Mouse (Mus musculus) heart, embryonic 15.5 days (tissue): ENCODE results near the gene Sox5. TPM values are rescaled to one million over a fixed set of nuclear protein-coding genes. Genes with fewer than 3 reads are reported as not detected.

ENCODE experiments used
- ATAC-seq: fragments of 200-750 bp; cut with Nextera tagmentation; replicated peaks from 2 replicates; pipeline ENCODE4 v1.8.0; 2017; ENCODE audit warnings: low read depth, moderate TSS enrichment; ENCODE audit not compliant: insufficient number of reproducible peaks, insufficient read depth, low FRiP score
- H3K27ac ChIP-seq: fragments of 300-500 bp; sonication (generic); 2 replicates; pipeline ENCODE4 v1.5.1; 2015; ENCODE audit warnings: mild to moderate bottlenecking, inconsistent platforms
- H3K27me3 ChIP-seq: fragments of 300-500 bp; sonication (generic); 2 replicates; pipeline ENCODE4 v1.6.1; 2015; ENCODE audit warnings: inconsistent platforms
- H3K36me3 ChIP-seq: fragments of 300-500 bp; sonication (generic); 2 replicates; pipeline ENCODE4 v1.6.1; 2015; ENCODE audit warnings: mild to moderate bottlenecking, inconsistent platforms
- H3K4me1 ChIP-seq: fragments of 300-500 bp; sonication (generic); replicated peaks from 2 replicates; pipeline ENCODE4 v1.6.1; 2015; ENCODE audit warnings: inconsistent platforms
- H3K4me2 ChIP-seq: fragments of 300-500 bp; sonication (generic); 2 replicates; pipeline ENCODE4 v1.6.1; 2015; ENCODE audit warnings: inconsistent platforms, mild to moderate bottlenecking, moderate library complexity
- H3K4me3 ChIP-seq: fragments of 300-500 bp; sonication (generic); 2 replicates; pipeline ENCODE4 v1.5.1; 2015; ENCODE audit warnings: mild to moderate bottlenecking, inconsistent platforms
- H3K9ac ChIP-seq: fragments of 300-500 bp; sonication (generic); 2 replicates; pipeline ENCODE4 v1.6.1; 2015; ENCODE audit warnings: mild to moderate bottlenecking, inconsistent platforms
- H3K9me3 ChIP-seq: fragments of 300-500 bp; sonication (generic); replicated peaks from 2 replicates; pipeline ENCODE4 v1.6.1; 2016; ENCODE audit warnings: inconsistent platforms
- WGBS: fragments of 180-500 bp; shearing (Covaris S2); methylation state at CpG from one replicate; pipeline ENCODE4 v1.1.7; 2015; ENCODE audit warnings: mixed read lengths; 5-methylcytosine and 5-hydroxymethylcytosine counted together
- polyA plus RNA-seq: library from polyadenylated mRNA; unstranded; fragments of >200 nt; fragmentation: Nextera tagmentation; extraction: Ambion mirVana; gene quantifications from 2 replicates; pipeline ENCODE4 v1.2.1, GENCODE M21; 2015

Gene Sox5
- polyA plus RNA-seq, 1 experiment from 2014 or later = 8.9 TPM

DNA sequence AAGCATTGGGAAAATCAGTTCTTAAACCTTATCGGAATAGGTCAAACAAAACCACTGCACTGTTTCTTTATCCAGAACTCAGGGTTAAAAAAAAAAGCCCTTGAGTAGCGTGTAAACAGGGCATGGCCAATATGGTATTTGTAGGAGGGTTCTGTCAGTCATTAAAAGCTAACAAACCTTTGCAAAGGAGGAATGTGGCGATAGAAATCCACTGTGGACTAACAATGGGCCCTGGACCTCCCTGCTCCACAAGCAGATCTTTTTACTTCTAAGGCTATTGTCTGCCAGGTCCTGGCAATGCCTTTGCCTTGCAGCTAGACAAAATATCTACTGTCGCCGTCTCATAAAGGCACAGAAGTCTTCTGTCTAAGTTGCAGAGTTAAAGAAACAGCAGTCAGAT lies 738.8 kb downstream of the Sox5 start:
- peaks cover 8% of the 10 kb centered on the region for H3K4me1 ChIP-seq
- no peak overlapping the region; the same call in 1 of the 2 replicates for H3K27ac ChIP-seq
- ATAC-seq = no peak

DNA sequence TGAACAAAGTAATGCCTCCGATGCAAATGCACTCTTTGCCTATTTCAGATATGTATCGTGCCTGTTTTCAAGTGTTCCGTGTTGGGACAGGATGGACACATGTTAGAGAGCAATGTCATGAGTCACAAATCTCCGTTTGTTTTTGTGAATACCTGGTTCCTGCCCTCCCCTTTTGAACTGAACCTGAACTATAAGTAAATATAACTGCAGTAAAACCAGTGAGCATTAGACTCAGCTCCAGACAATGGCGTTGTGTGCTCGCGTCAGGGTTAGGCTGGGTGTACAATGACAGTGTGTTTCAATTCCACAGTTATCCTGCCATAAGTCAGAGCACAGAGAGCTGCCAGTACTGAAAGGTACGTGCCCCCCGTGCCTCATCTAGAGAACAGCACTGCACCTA lies 739.8 kb downstream of the Sox5 start:
- H3K36me3 ChIP-seq = no peaks in the 10 kb centered on the region
- H3K9ac ChIP-seq = no peak overlapping the region
- WGBS = 83% methylated on average over 9 of the region's 9 CpGs

More for the DNA sequence above, 738.8 kb downstream of the Sox5 start:
- H3K36me3 ChIP-seq = no peaks in the 10 kb centered on the region
- H3K4me3 ChIP-seq = no peak overlapping the region
- H3K27me3 ChIP-seq = no peaks in the 10 kb centered on the region
- H3K4me2 ChIP-seq = no peak overlapping the region
- no peaks in the 10 kb centered on the region for H3K9me3 ChIP-seq
- no peak overlapping the region for H3K9ac ChIP-seq
- WGBS = 45% methylated on average over 5 of the region's 5 CpGs

GRCm38 (mm10) chr6:144041188-144041587 lies 740.6 kb downstream of the Sox5 start:
- Histone ChIP-seq H3K36me3 (no peaks in the 10 kb centered on the region), H3K4me2 (no peak overlapping the region), H3K27me3 (no peaks in the 10 kb centered on the region), H3K27ac (no peak overlapping the region), H3K9me3 (no peaks in the 10 kb centered on the region), H3K9ac (no peak overlapping the region), H3K4me1 (peaks cover 8% of the 10 kb centered on the region), H3K4me3 (no peak overlapping the region)
- ATAC-seq = no peak
- 58% methylated on average over 5 of the region's 5 CpGs for WGBS

More for the DNA sequence above, 739.8 kb downstream of the Sox5 start:
- no peak overlapping the region for H3K4me3 ChIP-seq
- H3K4me1 ChIP-seq = peaks cover 8% of the 10 kb centered on the region
- ATAC-seq = no peak
- no peak overlapping the region for H3K4me2 ChIP-seq
- no peaks in the 10 kb centered on the region for H3K9me3 ChIP-seq
- H3K27ac ChIP-seq = no peak overlapping the region
- H3K27me3 ChIP-seq = no peaks in the 10 kb centered on the region

DNA sequence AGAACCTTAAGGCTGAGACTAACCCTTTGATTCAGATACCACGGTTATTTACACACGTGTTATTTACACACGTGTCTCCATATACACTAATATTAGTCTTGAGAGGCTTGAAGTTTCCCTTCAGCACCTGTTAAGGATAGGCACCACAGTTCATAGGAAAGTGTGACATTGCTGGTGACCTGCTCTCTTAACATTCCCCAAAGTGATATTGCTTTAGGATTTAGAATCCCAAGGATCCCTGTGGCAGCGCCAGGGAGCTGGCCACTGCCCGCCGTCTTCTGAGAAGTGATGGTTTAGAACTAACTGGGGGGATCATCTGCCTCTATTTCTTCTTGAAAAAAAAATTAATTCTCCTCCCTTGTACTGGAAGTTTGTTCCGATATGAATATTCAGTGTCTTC lies 741.4 kb downstream of the Sox5 start:
- 87% methylated on average over 7 of the region's 7 CpGs for WGBS
- Histone ChIP-seq H3K4me1 (peaks cover 6% of the 10 kb centered on the region), H3K4me3 (no peak overlapping the region), H3K27me3 (no peaks in the 10 kb centered on the region), H3K9me3 (no peaks in the 10 kb centered on the region), H3K9ac (no peak overlapping the region), H3K27ac (no peak overlapping the region), H3K36me3 (no peaks in the 10 kb centered on the region), H3K4me2 (no peak overlapping the region)
- ATAC-seq = no peak

DNA sequence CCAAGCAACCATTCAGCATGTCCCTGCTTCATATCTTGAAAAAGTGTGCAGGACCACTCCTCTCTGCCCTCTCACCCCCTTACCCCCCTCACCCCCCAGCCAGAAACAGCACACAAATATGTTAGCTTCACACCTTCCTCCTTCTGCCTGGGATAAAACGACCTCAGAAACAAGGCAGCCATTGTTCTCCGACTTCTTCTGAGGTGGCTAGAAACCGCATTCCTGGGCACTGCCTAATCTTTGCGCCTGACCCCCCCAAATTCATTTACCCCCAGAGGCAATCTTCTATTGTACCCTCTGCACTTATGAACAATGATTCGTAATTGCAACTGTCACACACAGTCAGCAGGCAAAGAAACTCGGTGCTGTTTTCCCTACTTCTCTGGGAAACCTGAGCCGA lies 742.6 kb downstream of the Sox5 start:
- WGBS = 61% methylated on average over 7 of the region's 7 CpGs
- no peak overlapping the region for H3K4me2 ChIP-seq
- no peaks in the 10 kb centered on the region for H3K36me3 ChIP-seq
- H3K4me3 ChIP-seq = no peak overlapping the region
- H3K9ac ChIP-seq = no peak overlapping the region
- no peak for ATAC-seq
- peaks cover 4% of the 10 kb centered on the region for H3K4me1 ChIP-seq
- H3K27me3 ChIP-seq = no peaks in the 10 kb centered on the region
- H3K9me3 ChIP-seq = no peaks in the 10 kb centered on the region
- H3K27ac ChIP-seq = no peak overlapping the region

GRCm38 (mm10) chr6:144033191-144033590 lies 748.6 kb downstream of the Sox5 start:
- no peaks in the 10 kb centered on the region for H3K27me3 ChIP-seq
- no peak overlapping the region for H3K4me2 ChIP-seq

GRCm38 (mm10) chr6:144016929-144017328 lies 764.8 kb downstream of the Sox5 start:
- no peak overlapping the region for H3K27ac ChIP-seq
- no peak overlapping the region for H3K4me2 ChIP-seq
- no peak overlapping the region for H3K9ac ChIP-seq
- H3K4me3 ChIP-seq = no peak overlapping the region
- no peaks in the 10 kb centered on the region for H3K36me3 ChIP-seq
- no peaks in the 10 kb centered on the region for H3K27me3 ChIP-seq
- no peaks in the 10 kb centered on the region for H3K4me1 ChIP-seq
- no peaks in the 10 kb centered on the region for H3K9me3 ChIP-seq
- no peak for ATAC-seq

More at GRCm38 (mm10) chr6:144033191-144033590, 748.6 kb downstream of the Sox5 start:
- no peak overlapping the region for H3K9ac ChIP-seq
- H3K27ac ChIP-seq = no peak overlapping the region
- no peak overlapping the region for H3K4me3 ChIP-seq
- no peaks in the 10 kb centered on the region for H3K4me1 ChIP-seq
- no peak for ATAC-seq
- WGBS = 80% methylated on average over 2 of the region's 2 CpGs
- H3K36me3 ChIP-seq = no peaks in the 10 kb centered on the region
- no peaks in the 10 kb centered on the region for H3K9me3 ChIP-seq

GRCm38 (mm10) chr6:144011880-144012524 lies 769.8 kb downstream of the Sox5 start:
- ATAC-seq = no peak
- H3K4me2 ChIP-seq = no peak overlapping the region
- no peak overlapping the region for H3K27ac ChIP-seq
- no peak overlapping the region for H3K4me3 ChIP-seq
- no peaks in the 10 kb centered on the region for H3K4me1 ChIP-seq
- H3K9me3 ChIP-seq = no peaks in the 10 kb centered on the region
- H3K9ac ChIP-seq = no peak overlapping the region
- H3K27me3 ChIP-seq = no peaks in the 10 kb centered on the region
- no peaks in the 10 kb centered on the region for H3K36me3 ChIP-seq
- WGBS = 58% methylated on average over 14 of the region's 14 CpGs

DNA sequence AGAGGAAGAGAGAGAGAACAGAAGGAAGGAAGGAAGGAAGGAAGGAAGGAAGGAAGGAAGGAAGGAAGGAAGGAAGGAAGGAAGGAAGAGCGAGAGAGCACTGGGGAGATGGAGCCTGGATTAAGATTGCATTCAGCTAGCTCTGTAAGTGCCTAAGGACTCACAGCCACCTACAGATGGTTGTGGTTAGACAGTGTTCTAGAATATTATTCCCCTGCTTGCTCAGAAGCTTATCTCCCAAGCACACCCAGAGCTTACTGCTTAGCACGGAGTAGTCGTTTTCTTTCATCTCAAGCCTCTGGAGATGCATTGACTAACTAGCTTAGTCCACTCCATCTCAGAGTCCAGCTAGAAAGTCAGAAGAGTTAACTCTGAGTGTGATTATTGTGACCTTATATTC lies 770.8 kb downstream of the Sox5 start:
- no peaks in the 10 kb centered on the region for H3K36me3 ChIP-seq
- H3K4me1 ChIP-seq = no peaks in the 10 kb centered on the region
- no peak overlapping the region for H3K4me3 ChIP-seq
- no peaks in the 10 kb centered on the region for H3K9me3 ChIP-seq
- 58% methylated on average over 3 of the region's 3 CpGs for WGBS
- ATAC-seq = no peak
- H3K9ac ChIP-seq = no peak overlapping the region
- H3K27me3 ChIP-seq = no peaks in the 10 kb centered on the region
- H3K27ac ChIP-seq = no peak overlapping the region
- no peak overlapping the region for H3K4me2 ChIP-seq

DNA sequence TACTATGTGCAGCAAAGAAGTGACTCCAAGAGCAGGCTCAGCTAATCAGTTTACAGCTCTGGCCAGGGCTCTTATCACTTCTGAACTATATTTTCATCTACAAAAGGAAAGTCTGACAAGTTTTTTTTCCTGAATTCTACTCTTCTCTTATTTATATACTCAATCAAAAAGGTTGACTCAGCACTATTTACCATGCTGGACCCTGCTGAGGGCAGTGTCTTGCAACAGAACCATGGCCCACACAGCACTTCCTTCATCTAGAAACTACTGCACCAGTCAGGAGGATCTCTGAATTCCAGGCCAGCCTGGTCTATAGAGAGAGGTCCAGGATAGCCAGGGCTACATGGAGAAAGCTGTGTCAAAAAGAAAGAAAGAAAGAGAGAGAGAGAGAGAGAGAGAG lies 771.5 kb downstream of the Sox5 start:
- H3K4me1 ChIP-seq = no peaks in the 10 kb centered on the region
- no peak overlapping the region for H3K4me3 ChIP-seq
- H3K9me3 ChIP-seq = no peaks in the 10 kb centered on the region
- H3K27ac ChIP-seq = no peak overlapping the region
- H3K36me3 ChIP-seq = no peaks in the 10 kb centered on the region
- no peak overlapping the region for H3K4me2 ChIP-seq
- no peaks in the 10 kb centered on the region for H3K27me3 ChIP-seq
- no peak overlapping the region for H3K9ac ChIP-seq
- ATAC-seq = no peak

DNA sequence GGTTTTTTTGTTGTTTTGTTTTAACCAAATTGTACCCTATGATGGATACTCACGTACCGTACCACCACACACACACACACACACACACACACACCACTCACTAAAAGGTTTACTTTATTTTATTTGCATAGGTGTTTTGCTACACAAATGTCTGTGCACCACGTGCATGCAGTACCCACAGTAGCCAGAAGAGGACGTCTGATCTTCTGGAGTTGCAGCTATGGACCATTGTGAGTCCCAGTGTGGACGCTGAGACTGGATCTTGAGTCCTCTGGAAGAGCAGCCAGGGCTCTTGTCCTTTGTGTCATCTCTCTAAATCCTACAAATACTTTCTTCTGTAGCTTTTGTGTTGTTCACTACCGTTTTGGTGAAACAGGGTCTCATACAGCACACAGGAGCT lies 776.6 kb downstream of the Sox5 start:
- Histone ChIP-seq H3K27me3 (no peaks in the 10 kb centered on the region), H3K27ac (no peak overlapping the region), H3K4me2 (no peak overlapping the region), H3K36me3 (no peaks in the 10 kb centered on the region), H3K9me3 (no peaks in the 10 kb centered on the region), H3K4me1 (no peaks in the 10 kb centered on the region), H3K4me3 (no peak overlapping the region), H3K9ac (no peak overlapping the region)
- no peak for ATAC-seq
- 83% methylated on average over 6 of the region's 6 CpGs for WGBS

DNA sequence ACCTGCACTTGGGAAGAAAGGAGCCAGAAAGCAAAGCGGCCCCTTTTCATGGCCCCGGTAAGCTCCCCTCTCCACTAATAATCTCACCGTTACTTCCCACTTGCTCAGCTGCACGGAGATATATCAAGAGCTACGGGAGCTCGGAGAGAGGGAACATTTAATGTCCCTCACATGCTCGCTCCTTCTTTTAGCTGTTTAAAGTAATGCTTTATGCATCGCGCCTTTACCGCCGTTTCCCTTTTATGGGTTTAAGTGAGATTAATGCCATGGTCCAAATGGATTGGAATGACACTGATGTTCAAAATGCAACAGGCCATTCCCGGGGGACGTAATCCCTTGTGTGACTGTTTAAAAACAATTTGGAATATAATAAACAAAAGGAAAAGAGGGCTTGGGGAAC lies 783.6 kb downstream of the Sox5 start:
- 84% methylated on average over 13 of the region's 13 CpGs for WGBS
- H3K36me3 ChIP-seq = no peaks in the 10 kb centered on the region
- peaks cover 5% of the 10 kb centered on the region for H3K4me1 ChIP-seq
- H3K4me2 ChIP-seq = no peak overlapping the region
- no peak overlapping the region for H3K9ac ChIP-seq
- no peaks in the 10 kb centered on the region for H3K27me3 ChIP-seq
- ATAC-seq = no peak
- H3K27ac ChIP-seq = no peak overlapping the region
- no peaks in the 10 kb centered on the region for H3K9me3 ChIP-seq
- H3K4me3 ChIP-seq = no peak overlapping the region
